Mouse (Mus musculus) neural tube, embryonic 14.5 days (tissue): ENCODE results near the gene Klc4. TPM values are rescaled to one million over a fixed set of nuclear protein-coding genes. Genes with fewer than 3 reads are reported as not detected.

ENCODE experiments used
- ATAC-seq: fragments of 200-750 bp; cut with Nextera tagmentation; 2 replicates; pipeline ENCODE4 v1.8.0; 2017; ENCODE audit warnings: low read depth, mild to moderate bottlenecking, moderate TSS enrichment, moderate library complexity
- H3K27ac ChIP-seq: fragments of 300-500 bp; sonication (generic); 2 replicates; pipeline ENCODE4 v1.5.1; 2014; ENCODE audit warnings: low read depth, mild to moderate bottlenecking, control low read depth, low read length, moderate library complexity, mixed read lengths
- H3K27me3 ChIP-seq: fragments of 300-500 bp; sonication (generic); 2 replicates; pipeline ENCODE4 v1.6.1; 2014; ENCODE audit warnings: low read length; ENCODE audit not compliant: control insufficient read depth, insufficient read depth
- H3K36me3 ChIP-seq: fragments of 300-500 bp; sonication (generic); 2 replicates; pipeline ENCODE4 v1.6.1; 2014; ENCODE audit warnings: low read length, mixed read lengths; ENCODE audit not compliant: control insufficient read depth, insufficient read depth
- H3K4me1 ChIP-seq: fragments of 300-500 bp; sonication (generic); 2 replicates; pipeline ENCODE4 v1.6.1; 2014; ENCODE audit warnings: low read length; ENCODE audit not compliant: control insufficient read depth, insufficient read depth
- H3K4me2 ChIP-seq: fragments of 300-500 bp; sonication (generic); 2 replicates; pipeline ENCODE4 v1.6.1; 2014; ENCODE audit warnings: mild to moderate bottlenecking, low read depth, low read length, control low read depth
- H3K4me3 ChIP-seq: fragments of 300-500 bp; sonication (generic); 2 replicates; pipeline ENCODE4 v1.5.1; 2014; ENCODE audit warnings: low read depth, low read length, control low read depth, mixed read lengths
- H3K9ac ChIP-seq: fragments of 300-500 bp; sonication (generic); replicated peaks from 2 replicates; pipeline ENCODE4 v1.6.1; 2014; ENCODE audit warnings: low read depth, mild to moderate bottlenecking, control low read depth, low read length, mixed read lengths
- H3K9me3 ChIP-seq: fragments of 300-500 bp; sonication (generic); 2 replicates; pipeline ENCODE4 v1.6.1; 2016; ENCODE audit warnings: low read length; ENCODE audit not compliant: control insufficient read depth
- WGBS: fragments of 180-500 bp; shearing (Covaris S2); extraction: QIAGEN DNeasy Blood & Tissue Kit; methylation state at CpG from one replicate; pipeline ENCODE4 v1.1.7; 2014; 5-methylcytosine and 5-hydroxymethylcytosine counted together
- polyA plus RNA-seq: library from polyadenylated mRNA; unstranded; fragments of >200 nt; fragmentation: Nextera tagmentation; extraction: Ambion mirVana; gene quantifications from 2 replicates; pipeline ENCODE4 v1.2.1, GENCODE M21; 2014

Gene Klc4
- polyA plus RNA-seq, 1 experiment from 2014 or later, result 27.7 TPM

DNA sequence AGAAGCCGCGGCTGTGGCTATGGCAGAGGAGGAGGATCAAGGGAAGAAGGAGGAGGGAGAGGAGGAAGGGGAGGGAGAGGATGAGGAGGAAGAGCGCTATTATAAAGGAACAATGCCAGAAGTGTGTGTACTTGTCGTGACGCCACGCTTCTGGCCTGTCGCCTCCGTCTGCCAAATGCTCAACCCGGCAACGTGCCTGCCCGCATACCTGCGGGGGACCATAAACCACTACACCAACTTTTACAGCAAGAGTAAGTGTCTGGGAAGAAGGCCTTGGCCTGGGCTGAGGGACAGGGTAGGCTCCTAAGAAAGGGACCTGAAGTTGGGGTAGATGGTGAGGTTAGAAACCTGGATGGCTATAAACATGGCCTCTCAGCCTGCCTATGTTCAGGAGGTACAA is 16.2 kb upstream of the Klc4 start:
- Histone ChIP-seq H3K9ac (no peak overlapping the region), H3K27me3 (no peaks in the 10 kb centered on the region), H3K4me1 (no peaks in the 10 kb centered on the region), H3K4me3 (no peak overlapping the region), H3K27ac (no peak overlapping the region), H3K36me3 (peaks cover 70% of the 10 kb centered on the region), H3K9me3 (no peaks in the 10 kb centered on the region), H3K4me2 (no peak overlapping the region)
- no peak for ATAC-seq
- WGBS, result 90% methylated on average over 12 of the region's 12 CpGs

DNA sequence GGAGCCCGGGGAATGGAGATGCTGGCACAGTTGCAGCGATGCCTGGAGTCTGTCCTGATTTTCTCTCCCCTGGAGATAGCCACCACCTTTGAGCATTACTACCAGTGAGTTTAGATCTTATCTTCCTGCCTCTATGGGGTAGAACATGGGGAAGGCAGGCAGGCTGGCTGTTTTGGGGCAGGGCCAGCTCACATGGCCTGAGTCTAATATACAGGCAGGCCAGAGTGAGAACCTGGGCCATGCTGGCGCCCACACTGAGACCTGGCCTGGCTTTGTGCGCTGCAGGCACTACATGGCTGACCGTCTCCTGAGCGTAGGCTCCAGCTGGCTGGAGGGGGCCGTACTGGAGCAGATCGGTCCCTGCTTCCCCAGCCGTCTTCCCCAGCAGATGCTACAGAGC is 15.5 kb upstream of the Klc4 start:
- H3K9ac ChIP-seq, result no peak overlapping the region
- ATAC-seq, result no peak
- WGBS, result 97% methylated on average over 9 of the region's 9 CpGs
- H3K27me3 ChIP-seq, result no peaks in the 10 kb centered on the region
- H3K9me3 ChIP-seq, result no peaks in the 10 kb centered on the region
- H3K4me2 ChIP-seq, result no peak overlapping the region
- no peak overlapping the region for H3K27ac ChIP-seq
- H3K4me3 ChIP-seq, result no peak overlapping the region
- H3K36me3 ChIP-seq, result peaks cover 76% of the 10 kb centered on the region
- no peaks in the 10 kb centered on the region for H3K4me1 ChIP-seq

DNA sequence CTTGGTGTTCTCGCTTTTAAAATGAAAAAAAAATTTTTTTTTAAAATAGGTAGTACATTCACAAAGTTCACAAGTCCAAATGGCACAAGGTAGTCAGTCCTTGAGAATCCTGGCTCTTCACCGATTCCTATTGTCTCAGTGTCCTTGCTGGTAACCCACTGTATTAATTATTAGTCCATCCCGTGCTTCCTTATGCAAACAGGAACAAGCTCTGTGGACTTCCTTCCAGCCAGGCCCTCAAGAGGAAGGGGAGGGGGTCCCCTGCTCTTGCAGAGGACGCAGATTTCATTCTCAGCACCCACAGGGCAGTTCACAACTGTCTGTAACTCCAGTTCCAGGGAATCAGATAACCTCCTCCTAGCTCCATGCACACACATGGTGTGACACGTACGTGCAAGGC is 10.2 kb upstream of the Klc4 start:
- H3K4me1 ChIP-seq, result peaks cover 12% of the 10 kb centered on the region
- no peaks in the 10 kb centered on the region for H3K27me3 ChIP-seq
- no peaks in the 10 kb centered on the region for H3K9me3 ChIP-seq
- no peak for ATAC-seq
- H3K4me3 ChIP-seq, result no peak overlapping the region
- H3K27ac ChIP-seq, result no peak overlapping the region
- H3K9ac ChIP-seq, result no peak overlapping the region
- H3K4me2 ChIP-seq, result no peak overlapping the region
- 85% methylated on average over 6 of the region's 6 CpGs for WGBS
- peaks cover 63% of the 10 kb centered on the region for H3K36me3 ChIP-seq

DNA sequence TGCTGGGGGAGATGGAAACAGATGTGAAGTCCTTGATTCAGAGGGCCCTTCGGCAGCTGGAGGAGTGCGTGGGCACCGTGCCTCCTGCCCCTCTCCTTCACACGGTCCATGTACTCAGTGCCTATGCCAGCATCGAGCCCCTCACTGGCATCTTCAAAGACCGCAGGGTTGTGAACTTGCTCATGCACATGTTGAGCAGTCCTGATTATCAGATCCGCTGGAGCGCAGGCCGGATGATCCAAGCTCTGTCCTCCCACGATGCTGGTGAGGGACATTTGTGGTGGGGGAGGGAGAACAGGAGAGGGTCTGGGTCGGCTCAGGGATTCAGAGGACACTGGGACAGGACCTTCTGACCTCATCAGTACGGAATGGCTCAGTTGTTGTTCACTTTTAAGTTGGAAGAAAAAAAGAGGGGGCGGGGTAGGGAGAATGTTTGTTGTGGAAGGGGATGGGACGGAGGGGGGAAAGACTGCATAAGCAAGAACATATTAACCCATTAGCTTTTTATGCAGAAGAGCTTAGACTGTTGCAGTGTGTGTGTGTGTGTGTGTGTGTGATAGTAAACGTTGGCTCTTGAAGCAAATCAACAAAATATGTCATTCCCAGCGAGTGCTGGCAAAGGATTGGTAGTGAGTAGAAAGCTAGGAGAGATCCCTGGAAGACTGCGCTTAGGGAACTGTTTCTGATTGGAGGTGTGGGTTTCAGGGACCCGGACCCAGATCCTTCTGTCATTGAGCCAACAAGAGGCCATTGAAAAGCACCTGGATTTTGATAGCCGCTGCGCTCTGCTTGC is 6.1 kb upstream of the Klc4 start:
- ATAC-seq, result no peak
- peak overlapping the region; percentile 50; the same call in 1 of the 2 replicates for H3K4me3 ChIP-seq
- H3K9me3 ChIP-seq, result no peaks in the 10 kb centered on the region
- H3K27ac ChIP-seq, result no peak overlapping the region
- H3K27me3 ChIP-seq, result no peaks in the 10 kb centered on the region
- H3K36me3 ChIP-seq, result peaks cover 31% of the 10 kb centered on the region
- 80% methylated on average over 20 of the region's 20 CpGs for WGBS
- H3K9ac ChIP-seq, result peak overlapping the region; percentile 82; the same call in 1 of the 2 replicates
- peak overlapping the region; percentile 89 for H3K4me2 ChIP-seq
- H3K4me1 ChIP-seq, result peaks cover 23% of the 10 kb centered on the region

DNA sequence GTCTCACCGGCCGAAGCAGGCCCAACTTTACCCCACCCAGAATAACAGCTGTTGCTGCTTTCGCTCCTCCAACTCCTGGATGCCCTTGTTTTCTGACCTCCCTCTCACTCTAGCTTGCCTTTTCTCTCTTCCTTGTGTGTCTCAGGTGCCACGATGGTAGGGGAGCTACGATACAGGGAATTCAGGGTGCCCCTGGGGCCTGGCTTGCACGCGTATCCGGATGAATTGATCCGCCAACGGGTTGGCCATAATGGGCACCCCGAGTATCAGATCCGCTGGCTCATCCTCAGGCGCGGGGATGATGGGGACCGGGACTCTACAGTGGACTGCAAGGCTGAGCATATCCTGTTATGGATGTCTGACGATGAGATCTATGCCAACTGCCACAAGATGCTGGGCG is 5.5 kb upstream of the Klc4 start:
- peak overlapping the region; percentile 94 for H3K27ac ChIP-seq
- peaks cover 24% of the 10 kb centered on the region for H3K36me3 ChIP-seq
- H3K9me3 ChIP-seq, result no peaks in the 10 kb centered on the region
- peak overlapping the region; percentile 89 for H3K4me2 ChIP-seq
- 71% methylated on average over 17 of the region's 17 CpGs for WGBS
- H3K27me3 ChIP-seq, result no peaks in the 10 kb centered on the region
- peak overlapping the region; percentile 50 for H3K4me3 ChIP-seq
- peak overlapping the region; percentile 82 for H3K9ac ChIP-seq
- H3K4me1 ChIP-seq, result peaks cover 29% of the 10 kb centered on the region
- no peak for ATAC-seq

DNA sequence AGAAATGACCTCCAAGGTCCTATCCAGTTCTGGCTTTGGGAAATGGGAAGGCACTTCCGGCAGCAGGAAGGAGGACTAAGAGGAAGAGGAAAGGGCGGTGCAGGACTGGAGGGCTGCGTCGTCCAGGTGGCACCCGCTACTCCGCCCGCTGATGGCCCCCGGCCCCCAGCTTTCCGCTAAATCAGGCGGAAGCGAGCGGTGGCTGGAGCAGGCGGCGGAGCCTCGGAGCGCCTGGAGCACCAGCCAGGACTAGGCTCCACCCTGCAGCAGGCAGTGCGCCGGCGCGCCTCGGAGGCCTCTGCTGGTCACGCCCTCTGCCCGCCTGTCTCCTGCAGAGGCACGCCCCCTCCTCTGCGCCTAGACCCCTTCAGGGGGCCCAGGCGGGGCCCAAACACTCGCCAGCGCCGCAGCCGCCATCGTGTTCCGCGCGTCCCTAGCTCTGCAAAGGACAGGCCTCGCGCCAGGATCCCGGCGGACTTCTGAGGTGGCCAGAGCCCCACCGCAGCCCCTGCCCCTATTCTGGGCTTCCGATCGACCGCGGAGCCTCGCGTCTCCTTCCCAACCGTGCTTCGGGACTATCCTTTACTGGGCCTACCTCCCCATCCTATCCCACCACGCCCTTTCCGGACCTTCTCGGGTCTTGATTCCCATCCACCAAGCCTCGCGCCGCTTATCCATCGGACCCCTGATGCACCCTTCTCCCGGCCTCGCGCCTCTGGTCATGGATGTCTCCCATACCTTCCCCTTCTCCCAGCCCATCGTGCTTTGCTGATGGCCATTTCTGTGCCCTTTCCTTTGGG is 4.6 kb upstream of the Klc4 start, which contains the start of gene Cul7:
Cul7 (plus strand) TSS at position 106 of the 800 bp plus-strand sequence.
- Histone ChIP-seq H3K9ac (peak within 1 kb of the TSS; percentile 82), H3K9me3 (no peaks in the 10 kb centered on the region), H3K4me2 (peak within 1 kb of the TSS; percentile 89), H3K4me1 (peaks cover 29% of the 10 kb centered on the region), H3K27ac (peak within 1 kb of the TSS; percentile 94), H3K27me3 (no peaks in the 10 kb centered on the region), H3K4me3 (peak within 1 kb of the TSS; percentile 50), H3K36me3 (peaks cover 15% of the 10 kb centered on the region)
- ATAC-seq, result peak; percentile 94
- under 1% methylated on average over 56 of the region's 58 CpGs for WGBS

DNA sequence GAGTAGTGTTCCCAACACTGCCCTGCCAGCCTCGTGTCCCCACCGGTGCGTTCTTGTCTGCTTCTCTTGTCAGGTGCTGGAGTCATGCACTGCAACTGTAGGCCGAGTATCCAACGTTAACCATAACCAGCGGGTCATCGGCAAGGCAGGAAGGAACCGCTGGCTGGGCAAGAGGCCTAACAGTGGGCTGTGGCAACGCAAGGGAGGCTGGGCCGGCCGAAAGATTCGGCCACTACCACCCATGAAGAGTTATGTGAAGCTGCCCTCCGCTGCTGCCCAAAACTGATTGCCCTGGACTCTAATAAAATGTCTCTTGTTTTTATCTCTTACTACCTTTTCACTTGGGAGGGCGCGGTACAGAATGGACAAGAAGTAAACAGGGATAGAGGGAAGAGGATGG is 4.0 kb upstream of the Klc4 start:
- H3K4me1 ChIP-seq, result peaks cover 33% of the 10 kb centered on the region
- ATAC-seq, result no peak
- peak overlapping the region; percentile 94 for H3K27ac ChIP-seq
- peak overlapping the region; percentile 89 for H3K4me2 ChIP-seq
- H3K4me3 ChIP-seq, result peak overlapping the region; percentile 50
- H3K9me3 ChIP-seq, result no peaks in the 10 kb centered on the region
- peaks cover 15% of the 10 kb centered on the region for H3K36me3 ChIP-seq
- peak overlapping the region; percentile 82 for H3K9ac ChIP-seq
- WGBS, result 34% methylated on average over 15 of the region's 15 CpGs
- H3K27me3 ChIP-seq, result no peaks in the 10 kb centered on the region

DNA sequence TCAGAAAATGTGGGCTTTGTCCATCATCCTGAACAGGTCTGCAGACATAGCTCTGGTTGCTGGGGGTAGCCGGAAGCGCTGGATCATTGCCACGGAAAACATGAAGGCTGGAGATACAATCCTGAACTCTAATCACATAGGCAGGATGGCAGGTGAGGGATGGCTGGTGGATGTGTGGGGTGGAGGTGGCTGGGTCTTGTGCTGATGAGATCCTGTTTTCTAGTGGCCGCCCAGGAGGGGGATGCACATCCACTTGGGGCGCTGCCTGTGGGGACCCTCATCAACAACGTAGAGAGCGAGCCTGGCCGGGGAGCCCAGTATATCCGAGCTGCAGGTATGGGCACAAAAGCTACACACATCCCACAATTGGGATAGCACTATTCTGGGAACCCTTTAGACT is 2.6 kb upstream of the Klc4 start:
- no peak overlapping the region for H3K4me2 ChIP-seq
- no peaks in the 10 kb centered on the region for H3K9me3 ChIP-seq
- H3K27me3 ChIP-seq, result no peaks in the 10 kb centered on the region
- no peak overlapping the region for H3K9ac ChIP-seq
- H3K4me1 ChIP-seq, result peaks cover 37% of the 10 kb centered on the region
- no peak overlapping the region for H3K27ac ChIP-seq
- no peak for ATAC-seq
- 93% methylated on average over 9 of the region's 9 CpGs for WGBS
- H3K36me3 ChIP-seq, result peaks cover 3% of the 10 kb centered on the region
- H3K4me3 ChIP-seq, result no peak overlapping the region

DNA sequence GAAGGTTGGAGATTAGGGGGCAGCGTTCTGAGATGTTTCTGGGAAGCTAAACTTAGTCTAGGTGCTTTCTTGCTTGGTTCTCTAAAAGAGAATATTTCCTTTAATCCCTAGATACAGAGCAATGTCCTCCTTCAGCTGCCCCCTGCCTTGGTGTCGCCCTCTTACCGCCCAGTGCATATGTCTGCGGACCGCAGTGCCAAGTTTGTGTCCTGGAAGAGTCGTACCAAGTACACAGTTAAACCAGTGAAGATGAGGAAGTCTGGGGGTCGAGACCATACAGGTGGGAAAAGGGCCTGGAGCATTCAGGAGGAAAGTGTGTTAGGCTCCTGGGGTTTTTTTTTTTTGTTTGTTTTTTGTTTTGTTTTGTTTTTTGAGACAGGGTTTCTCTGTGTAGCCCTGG is 1.5 kb upstream of the Klc4 start:
- Histone ChIP-seq H3K4me1 (peaks cover 37% of the 10 kb centered on the region), H3K9me3 (no peaks in the 10 kb centered on the region), H3K9ac (no peak overlapping the region), H3K4me2 (no peak overlapping the region), H3K36me3 (no peaks in the 10 kb centered on the region; the same call in 1 of the 2 replicates), H3K4me3 (no peak overlapping the region), H3K27ac (no peak overlapping the region), H3K27me3 (no peaks in the 10 kb centered on the region)
- no peak for ATAC-seq
- 91% methylated on average over 7 of the region's 7 CpGs for WGBS
